Mouse (Mus musculus) lung, postnatal 4 days (tissue): ENCODE measurements around the gene Gm8978.
"Not testable (repeated sequence)": the region's sequence is repeated elsewhere in the genome, so short reads cannot be mapped to it uniquely, and the experiment has no call there.

ENCODE experiments used
- DNase-seq, 2 experiments: peaks; one replicate each; pipeline ENCODE4 v3.0.0; 2021

Gm8978 gene

GRCm38 (mm10) chr19:33625152-33625551 is at the start of gene Gm8978:
Gene Gm8978 (minus strand): TSS chr19:33625252.
- not testable (repeated sequence) for DNase-seq

DNA sequence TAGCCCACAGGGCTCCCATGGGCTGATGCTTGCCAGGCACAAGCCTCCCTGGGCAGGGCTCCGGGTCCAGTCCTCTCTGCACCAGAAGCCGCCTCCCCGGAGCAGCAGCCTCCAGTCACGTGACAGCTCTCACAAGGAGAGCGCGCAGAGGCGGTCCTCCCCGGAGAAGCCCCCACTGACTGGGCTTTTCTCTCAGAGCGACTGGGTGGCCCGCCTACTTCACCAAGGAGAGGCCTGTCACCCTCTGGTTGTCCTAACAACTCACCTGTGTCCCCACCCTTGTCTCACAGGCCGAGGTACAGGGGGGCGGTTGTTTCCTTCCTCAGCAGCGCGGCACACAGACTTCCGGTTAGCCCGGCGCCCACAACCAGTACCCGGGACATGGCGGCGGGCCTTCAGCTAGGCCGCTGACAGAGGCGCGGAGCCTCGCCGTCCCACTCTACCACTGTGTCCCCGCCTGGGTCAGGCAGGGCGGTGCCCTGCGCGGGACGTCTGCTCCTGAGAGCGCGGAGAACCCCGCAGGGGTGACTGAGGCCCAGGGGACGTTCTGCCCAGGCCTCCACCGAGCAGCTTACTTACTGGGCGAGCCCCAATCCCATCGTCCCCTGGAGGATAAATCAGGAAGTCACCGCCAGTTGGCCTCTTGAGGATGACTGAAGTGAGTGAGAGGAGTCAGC is 35.3 kb downstream of the Gm8978 start:
- DNase-seq = peak; percentile 70 to 75

DNA sequence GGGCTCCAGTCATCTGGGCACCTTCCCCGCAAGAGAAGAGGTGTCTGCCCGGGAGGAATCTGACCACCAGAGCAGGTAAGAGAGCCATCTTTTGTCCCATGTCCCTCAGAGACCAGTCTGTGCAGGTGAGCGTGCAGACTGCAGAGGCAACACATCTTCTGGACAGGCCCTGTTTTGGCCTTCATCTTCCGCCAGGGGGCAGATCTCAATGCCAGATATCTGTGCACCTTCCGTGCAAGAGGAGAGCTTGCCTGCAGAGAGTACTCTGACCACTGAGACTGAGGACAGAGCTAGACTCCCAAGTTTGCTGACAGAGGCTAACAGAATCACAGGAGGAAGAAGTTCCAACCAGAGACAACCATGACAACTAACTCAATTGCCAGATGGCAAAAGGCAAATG is 56.5 kb downstream of the Gm8978 start:
- not testable (repeated sequence) for DNase-seq
